Mouse (Mus musculus): ENCODE results near the gene Prickle4. TPM values are rescaled to one million over a fixed set of nuclear protein-coding genes. Genes with fewer than 3 reads are reported as not detected.
A peak's percentile ranks its signal among the peaks of the same experiment; 100 is the strongest.

Gene Prickle4
- polyA plus RNA-seq, 1 experiment from 2014 or later, result 0.99 TPM

DNA sequence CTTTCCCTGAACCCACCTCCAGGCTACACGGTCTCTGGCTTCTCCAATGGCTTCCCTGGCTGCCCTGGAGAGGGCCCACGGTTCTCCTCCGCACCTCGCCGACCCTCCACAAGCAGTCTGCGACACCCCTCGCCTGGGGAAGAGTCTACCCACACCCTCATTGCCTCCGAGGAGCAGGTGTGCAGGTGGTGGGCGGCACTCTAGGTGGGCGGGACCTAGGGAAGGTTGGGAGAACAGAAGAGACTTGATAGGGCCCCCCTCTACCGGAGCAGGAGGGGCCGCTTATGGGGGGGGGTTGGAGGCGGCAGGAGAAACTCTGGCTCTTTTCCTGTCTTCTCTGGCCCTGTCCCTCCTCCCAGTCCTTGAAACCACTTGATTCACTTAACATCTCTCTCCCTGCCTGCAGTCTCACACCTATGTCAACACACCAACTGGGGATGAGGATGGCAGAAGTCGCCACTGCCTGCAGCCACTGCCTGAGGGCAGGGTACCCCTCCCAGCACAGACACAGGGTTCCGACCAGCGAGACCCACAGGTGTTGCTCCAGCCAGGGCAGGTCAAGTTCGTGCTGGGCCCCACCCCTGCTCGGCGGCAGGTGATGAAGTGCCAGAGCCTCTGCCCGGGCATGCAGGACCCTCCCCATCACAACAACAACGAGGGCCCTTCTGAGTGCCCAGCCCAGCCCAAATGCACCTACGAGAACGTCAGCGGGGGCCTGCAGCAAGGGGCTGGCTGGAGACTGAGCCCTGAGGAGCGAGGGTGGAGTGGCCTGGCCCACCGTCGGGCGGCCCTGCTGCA is 8.2 kb upstream of the Prickle4 start:
- H3K27ac ChIP-seq, result no peak overlapping the region
- no peak overlapping the region for H3K9ac ChIP-seq
- no peak overlapping the region for H3K4me2 ChIP-seq
- no peaks in the 10 kb centered on the region for H3K9me3 ChIP-seq (replicated peaks)
- H3K27me3 ChIP-seq, result peaks cover 16% of the 10 kb centered on the region
- H3K4me1 ChIP-seq, result peaks cover 6% of the 10 kb centered on the region
- H3K4me3 ChIP-seq (replicated peaks), result no peak overlapping the region
- H3K36me3 ChIP-seq, result peaks cover 38% of the 10 kb centered on the region
- 41% methylated on average over 28 of the region's 28 CpGs for WGBS
- no peak for ATAC-seq (replicated peaks; ENCODE audit: low FRiP score)

DNA sequence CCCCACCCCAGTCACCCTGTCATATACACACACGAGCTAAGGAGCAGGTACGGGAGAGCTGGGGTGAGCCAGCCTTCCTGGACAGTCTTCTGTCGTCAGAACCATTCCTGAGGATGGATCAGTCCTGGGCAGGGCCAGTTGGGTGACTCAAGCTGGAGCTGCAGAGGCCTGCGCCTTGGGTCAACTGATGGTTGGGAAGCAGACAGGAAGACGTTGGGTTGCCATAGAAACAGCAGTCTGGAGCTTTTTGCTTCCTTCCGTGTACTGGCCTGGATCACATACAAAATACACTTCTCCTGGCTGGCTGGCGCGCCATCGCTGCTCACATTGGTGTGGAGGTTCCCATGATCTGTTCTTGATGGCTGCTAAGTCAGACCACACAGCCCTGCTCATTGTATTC is 7.3 kb upstream of the Prickle4 start:
- no peak overlapping the region for H3K27ac ChIP-seq
- peaks cover 6% of the 10 kb centered on the region for H3K4me1 ChIP-seq
- no peak overlapping the region for H3K9ac ChIP-seq
- no peak for ATAC-seq (replicated peaks; ENCODE audit: low FRiP score)
- peaks cover 38% of the 10 kb centered on the region for H3K36me3 ChIP-seq
- peaks cover 16% of the 10 kb centered on the region for H3K27me3 ChIP-seq
- H3K4me3 ChIP-seq (replicated peaks), result no peak overlapping the region
- WGBS, result 78% methylated on average over 9 of the region's 9 CpGs
- H3K9me3 ChIP-seq (replicated peaks), result no peaks in the 10 kb centered on the region
- no peak overlapping the region for H3K4me2 ChIP-seq

DNA sequence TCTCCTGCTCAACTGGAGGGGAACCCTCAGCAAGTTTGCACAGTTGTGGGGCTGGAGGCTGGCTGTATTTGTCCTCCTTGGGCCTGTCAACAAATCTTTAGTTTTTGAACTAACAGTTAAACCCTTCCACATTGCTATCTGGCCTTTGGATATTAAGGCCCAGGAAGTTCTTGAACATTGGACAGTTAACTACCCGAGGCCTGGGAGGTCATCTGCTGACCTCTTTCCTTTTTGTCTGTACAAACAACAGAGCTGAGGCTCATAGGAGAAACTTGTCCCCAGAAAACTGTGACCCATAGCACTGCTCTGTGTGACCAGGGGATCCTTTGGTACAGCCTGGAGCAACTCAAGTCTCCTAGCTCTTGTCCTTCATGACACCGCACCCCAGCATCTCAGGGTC is 4.5 kb upstream of the Prickle4 start:
- Histone ChIP-seq H3K9me3 (replicated peaks) (no peaks in the 10 kb centered on the region), H3K36me3 (peaks cover 34% of the 10 kb centered on the region), H3K4me3 (replicated peaks) (no peak overlapping the region), H3K27me3 (peaks cover 15% of the 10 kb centered on the region), H3K4me1 (peaks cover 18% of the 10 kb centered on the region), H3K27ac (no peak overlapping the region), H3K4me2 (no peak overlapping the region), H3K9ac (no peak overlapping the region)
- ATAC-seq (replicated peaks; ENCODE audit: low FRiP score), result no peak
- WGBS, result 75% methylated on average over 2 of the region's 2 CpGs

DNA sequence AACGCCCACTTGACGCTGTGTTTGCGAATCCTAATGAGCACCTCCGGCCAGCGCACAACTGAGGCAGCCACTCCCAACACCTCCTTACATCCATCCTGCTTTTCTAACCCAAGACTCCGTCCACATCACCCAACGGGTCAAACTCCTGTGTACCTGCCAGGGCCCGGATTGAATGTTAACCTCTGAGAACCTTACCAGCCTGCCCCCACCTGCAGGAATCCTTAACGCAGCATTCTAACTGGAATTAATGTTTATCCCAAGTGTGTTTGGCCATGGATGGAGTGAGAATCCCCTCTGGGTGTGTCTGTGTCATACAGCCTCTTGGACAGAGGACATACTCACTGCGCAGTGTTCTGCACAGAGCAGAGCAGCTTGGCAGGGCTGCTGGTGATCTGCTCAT is 3.6 kb upstream of the Prickle4 start:
- Histone ChIP-seq H3K4me1 (peaks cover 23% of the 10 kb centered on the region), H3K27ac (peak overlapping the region; percentile 60; the same call in 1 of the 2 replicates), H3K4me3 (replicated peaks) (no peak overlapping the region), H3K36me3 (peaks cover 32% of the 10 kb centered on the region), H3K9ac (no peak overlapping the region), H3K27me3 (peaks cover 17% of the 10 kb centered on the region), H3K9me3 (replicated peaks) (no peaks in the 10 kb centered on the region), H3K4me2 (no peak overlapping the region)
- 82% methylated on average over 10 of the region's 10 CpGs for WGBS
- ATAC-seq (replicated peaks; ENCODE audit: low FRiP score), result no peak

DNA sequence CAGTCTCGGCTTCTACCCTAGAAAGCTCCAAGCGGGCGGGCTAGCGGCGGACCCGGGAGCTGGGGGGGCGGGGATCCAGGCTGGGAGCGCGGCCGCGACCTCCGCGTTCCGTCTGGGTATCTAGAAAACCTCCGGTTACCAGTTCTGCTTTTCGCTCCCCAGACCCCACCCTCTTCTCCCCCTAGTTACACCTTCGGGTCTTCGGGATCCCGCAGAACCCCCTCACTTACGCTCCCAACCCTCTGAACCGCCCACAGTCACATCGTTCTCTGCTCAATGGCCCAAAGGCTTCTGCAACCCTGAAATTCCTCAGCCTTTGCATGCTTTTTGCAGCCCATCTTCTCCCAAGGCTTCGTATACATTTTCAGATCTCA is 788 bp upstream of the Prickle4 start:
- Histone ChIP-seq H3K9ac (peak overlapping the region; percentile 89), H3K36me3 (peaks cover 14% of the 10 kb centered on the region; the same call in 1 of the 2 replicates), H3K4me1 (peaks cover 22% of the 10 kb centered on the region), H3K27me3 (peaks cover 14% of the 10 kb centered on the region; the same call in 1 of the 2 replicates), H3K9me3 (replicated peaks) (no peaks in the 10 kb centered on the region), H3K4me2 (peak overlapping the region; percentile 95), H3K27ac (peak overlapping the region; percentile 85), H3K4me3 (replicated peaks) (peak overlapping the region; percentile 83)
- ATAC-seq (replicated peaks; ENCODE audit: low FRiP score), result no peak
- under 1% methylated on average over 20 of the region's 23 CpGs for WGBS

DNA sequence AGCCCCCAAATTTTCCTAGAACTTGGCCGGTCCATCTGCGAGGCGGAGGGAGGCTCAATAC is 264 bp downstream of the Prickle4 start, which contains the start of gene Gm21981:
Gene Gm21981, minus strand, starts transcription at position 14 of the 61 bp plus-strand sequence.
- H3K27me3 ChIP-seq, result peaks cover 14% of the 10 kb centered on the region; the same call in 1 of the 2 replicates
- H3K4me1 ChIP-seq, result peaks cover 30% of the 10 kb centered on the region
- H3K27ac ChIP-seq, result peak within 1 kb of the TSS; percentile 85
- H3K36me3 ChIP-seq, result 0 out of 2 replicates have a peak, but pooled peaks cover 5% of the 10 kb centered on the region
- H3K4me3 ChIP-seq (replicated peaks), result peak within 1 kb of the TSS; percentile 83
- no peak for ATAC-seq (replicated peaks; ENCODE audit: low FRiP score)
- H3K4me2 ChIP-seq, result peak within 1 kb of the TSS; percentile 95
- peak within 1 kb of the TSS; percentile 89 for H3K9ac ChIP-seq
- 0% methylated on average over 3 of the region's 3 CpGs for WGBS
- no peaks in the 10 kb centered on the region for H3K9me3 ChIP-seq (replicated peaks)

DNA sequence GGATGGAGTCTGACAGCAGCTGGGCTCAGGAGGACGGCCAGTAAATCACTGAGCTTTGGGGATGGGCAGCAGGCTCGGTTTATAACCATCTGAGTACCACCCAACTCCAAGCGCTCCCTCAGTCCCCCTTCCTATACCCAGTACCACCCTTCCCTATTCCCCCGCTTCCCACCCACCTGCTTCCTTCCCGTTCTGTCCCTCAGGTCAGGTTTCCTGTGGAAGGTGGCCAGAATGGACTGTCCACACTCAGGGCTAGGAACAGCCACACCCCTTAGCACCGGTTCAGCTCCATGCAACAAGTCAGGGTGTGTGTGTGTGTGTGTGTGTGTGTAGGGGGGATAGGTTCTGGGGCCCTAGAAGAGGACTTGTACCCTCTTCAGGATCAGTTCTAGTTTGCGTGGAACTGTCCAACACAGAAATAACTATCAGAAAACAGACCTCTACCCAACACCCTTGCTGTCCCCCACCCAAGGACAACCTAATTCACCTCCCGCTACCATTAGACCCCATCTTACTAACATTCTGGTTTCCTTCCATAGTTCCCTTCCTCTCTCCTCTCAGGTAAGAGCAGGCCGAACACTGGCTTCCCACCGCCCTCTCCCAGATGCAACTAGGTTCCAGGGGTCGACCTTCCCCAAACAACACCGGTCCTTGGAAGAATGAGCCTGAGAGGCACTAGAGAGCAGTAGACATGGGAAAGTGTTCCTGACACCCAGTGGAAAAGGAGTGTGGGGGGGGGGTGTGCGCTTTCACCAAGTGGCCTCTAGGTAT is 680 bp downstream of the Prickle4 start:
- Histone ChIP-seq H3K9me3 (replicated peaks) (no peaks in the 10 kb centered on the region), H3K36me3 (0 out of 2 replicates have a peak, but pooled peaks cover 3% of the 10 kb centered on the region), H3K9ac (peak overlapping the region; percentile 89), H3K27ac (peak overlapping the region; percentile 85), H3K4me1 (peaks cover 34% of the 10 kb centered on the region), H3K27me3 (peaks cover 14% of the 10 kb centered on the region; the same call in 1 of the 2 replicates), H3K4me2 (peak overlapping the region; percentile 95), H3K4me3 (replicated peaks) (peak overlapping the region; percentile 83)
- WGBS, result 24% methylated on average over 13 of the region's 13 CpGs
- no peak for ATAC-seq (replicated peaks; ENCODE audit: low FRiP score)

DNA sequence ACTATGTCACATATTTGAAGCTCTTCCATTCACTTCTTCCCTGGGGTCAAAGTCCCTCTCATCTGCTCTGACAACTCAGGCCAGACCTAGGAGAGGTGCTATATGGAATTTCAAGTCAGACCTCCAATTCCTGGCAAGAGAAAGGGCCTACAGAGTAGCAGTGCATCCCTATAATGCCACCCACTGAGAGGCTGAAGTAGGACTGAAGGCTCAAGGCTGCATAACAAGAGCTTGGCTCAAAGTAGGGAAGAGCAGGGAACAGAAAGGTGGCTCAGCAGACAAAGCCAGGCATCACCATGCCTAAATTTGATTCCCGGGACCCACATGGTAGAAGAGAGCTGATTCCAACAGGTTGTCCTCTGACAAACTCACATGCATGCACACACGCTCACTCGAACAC is 2.9 kb downstream of the Prickle4 start:
- Histone ChIP-seq H3K27ac (no peak overlapping the region), H3K4me3 (replicated peaks) (no peak overlapping the region), H3K36me3 (no peaks in the 10 kb centered on the region), H3K27me3 (peaks cover 14% of the 10 kb centered on the region; the same call in 1 of the 2 replicates), H3K9ac (no peak overlapping the region), H3K4me1 (peaks cover 48% of the 10 kb centered on the region), H3K9me3 (replicated peaks) (no peaks in the 10 kb centered on the region), H3K4me2 (no peak overlapping the region)
- WGBS, result 86% methylated on average over 3 of the region's 3 CpGs
- ATAC-seq (replicated peaks; ENCODE audit: low FRiP score), result no peak

DNA sequence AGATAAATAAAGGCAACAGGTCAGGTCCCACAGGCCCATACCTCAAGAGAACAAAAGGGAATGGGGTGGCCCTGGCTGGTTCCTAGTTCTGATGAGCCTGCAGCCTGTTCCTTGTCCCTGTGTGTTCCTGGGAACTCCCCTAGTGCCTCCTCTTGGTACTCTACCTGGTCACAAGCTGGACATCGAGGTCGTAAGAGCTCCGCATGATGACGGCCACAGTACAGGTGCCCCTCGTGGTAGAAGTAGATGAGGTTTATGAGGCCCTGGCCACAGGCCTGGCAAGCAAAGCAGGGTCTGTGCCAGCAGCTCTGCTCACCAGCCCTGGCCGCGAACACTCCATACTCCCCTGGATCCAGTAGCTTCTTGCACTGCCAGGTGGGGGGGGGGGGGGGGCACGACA is 4.6 kb downstream of the Prickle4 start:
- H3K9me3 ChIP-seq (replicated peaks), result no peaks in the 10 kb centered on the region
- peaks cover 10% of the 10 kb centered on the region; the same call in 1 of the 2 replicates for H3K27me3 ChIP-seq
- 77% methylated on average over 8 of the region's 8 CpGs for WGBS
- no peak for ATAC-seq (replicated peaks; ENCODE audit: low FRiP score)
- H3K36me3 ChIP-seq, result peaks cover 12% of the 10 kb centered on the region
- H3K27ac ChIP-seq, result no peak overlapping the region
- H3K9ac ChIP-seq, result no peak overlapping the region
- H3K4me3 ChIP-seq (replicated peaks), result peak overlapping the region; percentile 87
- peaks cover 42% of the 10 kb centered on the region for H3K4me1 ChIP-seq
- H3K4me2 ChIP-seq, result peak overlapping the region; percentile 97; the same call in 1 of the 2 replicates

DNA sequence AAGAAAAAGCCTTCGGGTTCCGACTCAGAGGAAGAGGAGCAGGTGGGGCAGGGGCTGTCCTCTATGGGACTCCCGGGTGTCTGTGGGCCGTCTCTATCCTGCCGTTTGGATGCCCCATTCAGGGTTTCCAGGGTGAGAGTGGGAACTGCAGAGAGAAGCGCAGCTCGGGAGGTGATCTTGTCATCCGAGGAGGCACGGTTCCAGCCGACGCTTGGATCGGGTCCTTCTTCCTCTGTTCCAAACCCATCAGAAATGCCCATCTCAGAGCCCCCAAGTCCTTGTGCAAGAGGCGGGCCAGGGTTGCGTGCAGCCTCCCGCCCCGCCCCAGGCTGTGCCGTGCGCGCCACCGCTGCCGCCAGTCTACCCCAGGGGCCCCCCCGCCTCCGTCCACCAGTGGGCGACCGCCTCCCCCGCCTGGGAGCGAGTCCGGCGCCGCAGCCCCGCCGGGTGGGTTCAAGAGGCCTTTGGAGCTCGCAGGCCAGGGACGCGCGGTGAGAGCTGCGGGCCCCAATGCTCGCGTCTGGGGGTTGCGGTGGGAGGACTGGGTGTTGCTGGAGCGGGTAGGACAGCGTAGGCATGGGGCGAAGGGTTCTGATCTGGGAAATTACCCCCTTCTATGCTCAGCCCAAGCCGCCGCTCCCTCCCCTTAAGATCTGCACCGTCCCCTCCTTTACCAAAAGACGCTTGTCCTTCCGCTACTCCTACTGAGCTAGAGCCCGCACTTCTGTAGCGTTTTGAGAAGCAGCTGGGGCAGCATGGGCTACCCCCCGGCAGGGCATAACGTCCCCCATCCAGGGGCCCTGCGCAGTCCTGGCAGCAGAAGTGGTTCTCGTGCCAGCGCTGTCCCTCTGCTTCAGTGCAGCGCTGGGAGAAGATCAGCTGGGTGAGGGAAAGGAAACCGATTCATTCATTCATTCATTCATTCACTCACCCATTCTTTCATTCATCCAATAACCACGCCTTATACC is 5.6 kb downstream of the Prickle4 start, which contains the start of gene Frs3:
Gene Frs3, plus strand, starts transcription at position 423 of the 968 bp plus-strand sequence.
- peak within 1 kb of the TSS; percentile 83 for H3K9ac ChIP-seq
- peaks cover 10% of the 10 kb centered on the region; the same call in 1 of the 2 replicates for H3K27me3 ChIP-seq
- H3K4me1 ChIP-seq, result peaks cover 35% of the 10 kb centered on the region
- peaks cover 22% of the 10 kb centered on the region for H3K36me3 ChIP-seq
- H3K4me2 ChIP-seq, result peak within 1 kb of the TSS; percentile 97
- peak; percentile 66 for ATAC-seq (replicated peaks; ENCODE audit: low FRiP score)
- H3K4me3 ChIP-seq (replicated peaks), result peak within 1 kb of the TSS; percentile 87
- under 1% methylated on average over 58 of the region's 58 CpGs for WGBS
- no peaks in the 10 kb centered on the region for H3K9me3 ChIP-seq (replicated peaks)
- peak within 1 kb of the TSS; percentile 87 for H3K27ac ChIP-seq

DNA sequence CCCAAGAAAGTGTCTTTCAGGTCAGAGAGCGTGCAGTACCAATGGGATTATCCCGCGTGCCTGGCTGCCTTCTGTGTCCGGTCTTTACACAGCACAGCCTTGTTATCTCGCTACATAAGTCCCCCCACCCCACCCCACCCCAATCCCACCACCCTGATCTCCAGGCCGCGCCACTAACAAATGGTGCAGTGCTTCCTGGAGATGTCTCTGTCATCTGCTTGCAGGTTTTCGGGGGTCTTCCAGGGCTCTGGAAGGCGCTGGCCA is 6.3 kb downstream of the Prickle4 start, which contains the start of gene Tomm6:
Gene Tomm6, minus strand, starts transcription at position 43 of the 264 bp plus-strand sequence.
- H3K4me2 ChIP-seq, result peak within 1 kb of the TSS; percentile 97
- peak within 1 kb of the TSS; percentile 87 for H3K27ac ChIP-seq
- no peak for ATAC-seq (replicated peaks; ENCODE audit: low FRiP score)
- peak within 1 kb of the TSS; percentile 83 for H3K9ac ChIP-seq
- H3K4me3 ChIP-seq (replicated peaks), result peak within 1 kb of the TSS; percentile 87
- under 1% methylated on average over 9 of the region's 9 CpGs for WGBS
- peaks cover 28% of the 10 kb centered on the region for H3K36me3 ChIP-seq
- peaks cover 5% of the 10 kb centered on the region; the same call in 1 of the 2 replicates for H3K27me3 ChIP-seq
- H3K9me3 ChIP-seq (replicated peaks), result no peaks in the 10 kb centered on the region
- peaks cover 29% of the 10 kb centered on the region for H3K4me1 ChIP-seq

Data from kidney, embryonic 15.5 days (tissue).